Mouse (Mus musculus) CH12.LX (cell line): ENCODE data around the gene Galnt16. TPM values are rescaled to one million over a fixed set of nuclear protein-coding genes. Genes with fewer than 3 reads are reported as not detected.

Experiments
- DNase-seq: peaks from one replicate; pipeline ENCODE4 v3.0.0-alpha.2; 2013; ENCODE audit errors: extremely low read depth
- H3K27ac ChIP-seq: 2 replicates; pipeline ENCODE4 v1.5.1; 2012; ENCODE audit warnings: low read depth, mild to moderate bottlenecking, control low read depth, moderate library complexity; ENCODE audit not compliant: insufficient read depth
- H3K27me3 ChIP-seq: replicated peaks from 2 replicates; pipeline ENCODE3; 2012; ENCODE audit warnings: inconsistent platforms
- H3K36me3 ChIP-seq, 2 experiments: replicated peaks in 1 of 2; 2 replicates each; pipeline versions ENCODE3 to v1.6.1; 2012; ENCODE audit warnings: inconsistent platforms in 1 of 2, low read length in 1 of 2, mild to moderate bottlenecking in 1 of 2, mixed read lengths in 1 of 2, moderate library complexity in 1 of 2; ENCODE audit not compliant: control insufficient read depth in 1 of 2, insufficient read depth in 1 of 2
- H3K4me1 ChIP-seq, 2 experiments: 2 replicates each; pipeline ENCODE4 v1.6.1; 2012; ENCODE audit warnings: inconsistent platforms in 1 of 2, moderate library complexity in 1 of 2; ENCODE audit not compliant: insufficient read depth in 2 of 2, control insufficient read depth in 1 of 2
- H3K4me2 ChIP-seq: 2 replicates; pipeline ENCODE4 v1.6.1; 2012; ENCODE audit warnings: low read depth, mild to moderate bottlenecking, control low read depth; ENCODE audit not compliant: poor library complexity, insufficient read depth, severe bottlenecking
- H3K4me3 ChIP-seq, 3 experiments: fragments of 150-350 bp in 1 of 3; sonication (generic) in 1 of 3; replicated peaks in 1 of 3; 2 replicates each; pipeline versions ENCODE3 to v1.5.1; 2011 to 2012; ENCODE audit warnings: low read depth in 2 of 3, low read length in 2 of 3, mild to moderate bottlenecking in 2 of 3, moderate library complexity in 2 of 3, control low read depth in 1 of 3, improper control_type of control experiment in 1 of 3, inconsistent platforms in 1 of 3, mixed read lengths in 1 of 3; ENCODE audit not compliant: poor library complexity in 1 of 3
- H3K79me2 ChIP-seq: replicated peaks from 2 replicates; pipeline ENCODE4 v1.6.1; 2012; ENCODE audit warnings: mild to moderate bottlenecking, moderate library complexity; ENCODE audit not compliant: control insufficient read depth, poor library complexity, insufficient read depth, severe bottlenecking; ENCODE audit errors: extremely low read depth
- H3K9ac ChIP-seq: 2 replicates; pipeline ENCODE4 v1.6.1; 2012; ENCODE audit warnings: low read depth, mild to moderate bottlenecking, control low read depth, moderate library complexity; ENCODE audit not compliant: insufficient read depth
- H3K9me3 ChIP-seq: replicated peaks from 2 replicates; pipeline ENCODE3; 2012; ENCODE audit warnings: low read length, inconsistent platforms, mixed read lengths
- BHLHE40 ChIP-seq: IDR thresholded peaks from 2 replicates; pipeline ENCODE4 v1.6.1; 2011; ENCODE audit warnings: mild to moderate bottlenecking, low read depth, low read length, improper control_type of control experiment
- CHD2 ChIP-seq: IDR thresholded peaks from 2 replicates; pipeline ENCODE4 v1.6.1; 2011; ENCODE audit warnings: low read length, improper control_type of control experiment
- CTCF ChIP-seq, 2 experiments: IDR thresholded peaks in 1 of 2; conservative IDR thresholded peaks in 1 of 2; 2 replicates each; pipeline ENCODE4 v1.5.1; 2011 to 2012; ENCODE audit warnings: low read depth in 2 of 2, low read length in 2 of 2, improper control_type of control experiment in 1 of 2, inconsistent platforms in 1 of 2, mild to moderate bottlenecking in 1 of 2, moderate library complexity in 1 of 2
- ETS1 ChIP-seq: conservative IDR thresholded peaks from 2 replicates; pipeline ENCODE4 v1.6.1; 2012; ENCODE audit warnings: low read depth, mild to moderate bottlenecking, inconsistent platforms, low read length, improper control_type of control experiment, moderate library complexity
- JUN ChIP-seq: IDR thresholded peaks from 2 replicates; pipeline ENCODE4 v1.6.1; 2011; ENCODE audit warnings: low read depth, mild to moderate bottlenecking, low read length, improper control_type of control experiment, moderate library complexity; ENCODE audit not compliant: insufficient read depth
- JUND ChIP-seq: conservative IDR thresholded peaks from 2 replicates; pipeline ENCODE4 v1.6.1; 2011; ENCODE audit warnings: low read depth, low read length, improper control_type of control experiment
- KAT2A ChIP-seq: IDR thresholded peaks from 2 replicates; pipeline ENCODE4 v1.6.1; 2012; ENCODE audit warnings: low read length, improper control_type of control experiment, inconsistent platforms; ENCODE audit not compliant: insufficient replicate concordance
- MAFK ChIP-seq: IDR thresholded peaks from 2 replicates; pipeline ENCODE4 v1.6.1; 2011; ENCODE audit warnings: low read length, improper control_type of control experiment; ENCODE audit not compliant: insufficient replicate concordance
- MAX ChIP-seq: IDR thresholded peaks from 2 replicates; pipeline ENCODE4 v1.6.1; 2011; ENCODE audit warnings: low read length, improper control_type of control experiment
- MEF2A ChIP-seq: IDR thresholded peaks from 2 replicates; pipeline ENCODE4 v1.6.1; 2014; ENCODE audit warnings: low read depth, mild to moderate bottlenecking, inconsistent platforms, low read length, improper control_type of control experiment, borderline replicate concordance
- MYC ChIP-seq: IDR thresholded peaks from 2 replicates; pipeline ENCODE4 v1.6.1; 2011; ENCODE audit warnings: low read depth, mild to moderate bottlenecking, improper control_type of control experiment, low read length
- NRF1 ChIP-seq: IDR thresholded peaks from 2 replicates; pipeline ENCODE4 v1.6.1; 2014; ENCODE audit warnings: low read depth, mild to moderate bottlenecking, inconsistent platforms, low read length, improper control_type of control experiment, moderate library complexity
- POLR2A ChIP-seq: IDR thresholded peaks from 2 replicates; pipeline ENCODE4 v1.6.1; 2011; ENCODE audit warnings: low read depth, mild to moderate bottlenecking, improper control_type of control experiment, low read length
- POLR2AphosphoS2 ChIP-seq: IDR thresholded peaks from 2 replicates; pipeline ENCODE4 v1.6.1; 2011; ENCODE audit warnings: low read depth, low read length, improper control_type of control experiment
- SIN3A ChIP-seq: IDR thresholded peaks from 2 replicates; pipeline ENCODE4 v1.6.1; 2012; ENCODE audit warnings: low read length, improper control_type of control experiment, inconsistent platforms
- SMC3 ChIP-seq: IDR thresholded peaks from 2 replicates; pipeline ENCODE4 v1.6.1; 2011; ENCODE audit warnings: low read depth, low read length, improper control_type of control experiment
- UBTF ChIP-seq: IDR thresholded peaks from 2 replicates; pipeline ENCODE4 v1.6.1; 2012; ENCODE audit warnings: low read depth, mild to moderate bottlenecking, inconsistent platforms, low read length, improper control_type of control experiment, moderate library complexity
- dilution Hi-C: fragments of 300-500 bp; cut with MboI; formaldehyde crosslinking; loops from 2 replicates; pipeline ENCODE4 v1.14.3; 2020; ENCODE audit warnings: low sequenced_read_pairs; ENCODE audit not compliant: extremely low pct_unique_long_range_greater_than_20kb, extremely low pct_ligation_motif_present
- in situ Hi-C: fragments of 300-500 bp; cut with MboI; formaldehyde crosslinking; loops from 3 replicates; pipeline ENCODE4 v1.14.3; 2019; ENCODE audit warnings: low sequenced_read_pairs, low pct_ligation_motif_present, low pct_unique_long_range_greater_than_20kb, mixed read lengths
- polyA plus RNA-seq: library from polyadenylated mRNA; unstranded; fragments of >175 nt; gene quantifications from 2 replicates; pipeline ENCODE4 v1.2.1, GENCODE M21; 2012; ENCODE audit warnings: low read depth; ENCODE audit not compliant: insufficient read length
- total RNA-seq, 2 experiments: library from RNA; depleted of rRNA; stranded (reverse); fragments of 300-350 nt in 1 of 2; fragments of >200 nt in 1 of 2; gene quantifications; 2 replicates each; pipeline ENCODE4 v1.2.3; 2012 to 2014

Gene Galnt16
- total RNA-seq (2012; rRNA removed) (0.13 TPM in 1 of 2 replicates, not detected in the other), total RNA-seq (2014; rRNA removed) (not detected in 2 replicates), polyA plus RNA-seq (not detected in 2 replicates)

- H3K27me3 ChIP-seq, result no peaks in the 10 kb centered on the region
- no peak for DNase-seq
- no peaks in the 10 kb centered on the region for H3K36me3 ChIP-seq
- dilution Hi-C loops (no loop called here), in situ Hi-C loops (no loop called here)
- no peak within 1 kb of the TSS for H3K4me2 ChIP-seq
- peaks cover 0 to 3% of the 10 kb centered on the region in 2 experiments; a peak in 1 of 4 replicates for H3K4me1 ChIP-seq
- no peak within 1 kb of the TSS for H3K9ac ChIP-seq
- H3K27ac ChIP-seq, result no peak within 1 kb of the TSS
- no peak for TF ChIP-seq CTCF (conservative IDR thresholded peaks at IDR 0.05 in 1 of 2, IDR thresholded peaks at IDR 0.05 in 1 of 2; ENCODE audit: low read depth in 2 of 2, low read length in 2 of 2)
- no peak for TF ChIP-seq BHLHE40
- no peak within 1 kb of the TSS for H3K4me3 ChIP-seq
- H3K9me3 ChIP-seq, result peaks cover 11% of the 10 kb centered on the region
- no peaks in the 10 kb centered on the region for H3K79me2 ChIP-seq
Measured at GRCm38 (mm10) chr12:80517977-80518376, at the start of gene Galnt16. Gene Galnt16 (plus strand): TSS chr12:80518277.

- in situ Hi-C loops (no loop called here), dilution Hi-C loops (no loop called here)
- Histone ChIP-seq H3K79me2 (peaks cover 8% of the 10 kb centered on the region; the same call in 1 of the 2 replicates), H3K27ac (no peak overlapping the region), H3K4me1 (peaks cover 0 to 23% of the 10 kb centered on the region in 2 experiments; a peak in 2 of 4 replicates), H3K4me2 (no peak overlapping the region), H3K27me3 (no peaks in the 10 kb centered on the region), H3K36me3 (no peaks in the 10 kb centered on the region), H3K9ac (no peak overlapping the region), H3K9me3 (no peaks in the 10 kb centered on the region), H3K4me3 (no peak overlapping the region)
- DNase-seq, result no peak
- TF ChIP-seq UBTF, result no peak
- no peak for TF ChIP-seq POLR2AphosphoS2
- TF ChIP-seq MYC, result no peak
- TF ChIP-seq ETS1, result no peak
- no peak for TF ChIP-seq CHD2
- no peak for TF ChIP-seq JUND
- TF ChIP-seq POLR2A, result no peak
- TF ChIP-seq CTCF (conservative IDR thresholded peaks at IDR 0.05 in 1 of 2, IDR thresholded peaks at IDR 0.05 in 1 of 2; ENCODE audit: low read depth in 2 of 2, low read length in 2 of 2), result no peak
- no peak for TF ChIP-seq JUN
- no peak for TF ChIP-seq SMC3
- no peak for TF ChIP-seq MAX
- TF ChIP-seq SIN3A, result no peak
- no peak for TF ChIP-seq NRF1
Measured at GRCm38 (mm10) chr12:80470206-80470605, 47.9 kb upstream of the Galnt16 start.

DNA sequence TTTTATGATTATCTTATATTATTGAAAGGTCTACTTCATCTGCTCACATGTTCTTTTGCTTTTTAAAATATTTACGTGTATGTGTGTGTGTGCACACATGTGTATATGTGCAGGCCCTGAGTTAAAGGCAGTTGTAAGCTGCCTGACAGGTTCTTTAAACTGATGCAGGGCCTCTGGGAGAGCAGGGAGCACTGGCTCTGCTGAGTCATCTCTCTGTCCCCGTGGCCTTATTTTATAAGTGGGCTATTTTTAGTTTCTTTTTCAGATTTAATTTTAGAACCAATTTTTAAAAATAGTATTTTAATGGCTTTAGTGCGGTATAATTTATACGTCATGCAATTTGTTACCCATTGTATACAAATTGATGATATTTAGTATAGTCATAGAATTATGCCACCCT lies 46.2 kb upstream of the Galnt16 start:
- Histone ChIP-seq H3K4me3 (no peak overlapping the region), H3K27me3 (no peaks in the 10 kb centered on the region), H3K4me2 (no peak overlapping the region), H3K4me1 (peaks cover 0 to 23% of the 10 kb centered on the region in 2 experiments; a peak in 2 of 4 replicates), H3K79me2 (peaks cover 8% of the 10 kb centered on the region; the same call in 1 of the 2 replicates), H3K9me3 (no peaks in the 10 kb centered on the region), H3K27ac (no peak overlapping the region), H3K36me3 (peaks cover 2 to 8% of the 10 kb centered on the region in 2 experiments), H3K9ac (no peak overlapping the region; the same call in 1 of the 2 replicates)
- in situ Hi-C loops (no loop called here), dilution Hi-C loops (no loop called here)
- TF ChIP-seq MEF2A (peak; percentile 61; the same call in 1 of the 2 replicates), CHD2 (no peak), KAT2A (no peak), MAFK (peak; percentile 61; the same call in 1 of the 2 replicates), MAX (no peak)
- DNase-seq, result no peak
